Mouse (Mus musculus): ENCODE data around the gene Dleu7. TPM values are rescaled to one million over a fixed set of nuclear protein-coding genes. Genes with fewer than 3 reads are reported as not detected.

Gene Dleu7
- polyA plus RNA-seq, 1 experiment from 2014 or later, result 7.4 TPM

DNA sequence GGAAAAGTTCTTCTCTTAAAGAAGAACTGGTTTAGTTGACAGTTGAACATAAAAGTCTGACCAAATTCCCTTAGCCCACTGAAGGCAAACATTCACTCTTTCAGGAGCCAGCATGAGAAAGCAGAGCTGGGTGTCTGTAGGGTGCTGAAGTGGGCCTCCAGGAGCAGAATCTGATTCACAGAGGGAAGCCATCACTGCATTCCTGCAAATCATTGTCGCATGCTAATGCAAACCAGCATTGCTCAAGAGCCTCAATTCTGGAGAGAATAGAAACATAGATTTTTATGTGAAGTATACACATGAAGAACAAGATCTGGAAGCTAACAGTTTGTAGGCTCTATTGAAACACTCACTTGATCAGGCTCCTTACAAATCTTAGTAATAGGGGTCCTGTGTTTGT, 57.6 kb downstream of the Dleu7 start:
- ATAC-seq (ENCODE audit: low read depth), result no peak
- H3K4me1 ChIP-seq (replicated peaks), result peaks cover 6% of the 10 kb centered on the region; the same call in 1 of the 2 replicates
- H3K27ac ChIP-seq (replicated peaks), result no peak overlapping the region
- H3K9ac ChIP-seq, result no peak overlapping the region
- no peak overlapping the region for H3K4me3 ChIP-seq
- H3K4me2 ChIP-seq, result no peak overlapping the region
- no peaks in the 10 kb centered on the region for H3K27me3 ChIP-seq
- H3K9me3 ChIP-seq, result no peaks in the 10 kb centered on the region
- WGBS, result 78% methylated on average over 1 of the region's 1 CpGs
- H3K36me3 ChIP-seq, result no peaks in the 10 kb centered on the region

DNA sequence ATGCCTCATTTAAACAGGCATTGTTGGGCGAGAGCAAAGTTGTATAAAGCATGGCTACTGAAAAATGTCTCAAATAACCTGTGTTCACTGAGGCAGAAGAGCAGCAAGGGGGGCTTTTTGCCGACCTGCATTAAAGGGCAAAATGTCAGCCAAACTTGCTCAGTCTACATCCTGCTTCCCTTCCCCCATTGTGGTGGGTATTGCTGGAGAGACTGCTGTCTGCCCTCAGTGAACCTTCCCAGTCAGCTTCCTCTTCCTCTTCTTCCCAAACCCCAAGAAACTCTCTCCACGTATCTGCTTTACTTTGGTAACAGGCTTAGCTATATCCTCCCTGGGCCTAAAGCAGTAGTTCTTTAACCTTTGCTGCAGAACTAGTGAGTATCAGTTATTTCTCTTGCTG, 61.9 kb downstream of the Dleu7 start:
- Histone ChIP-seq H3K4me3 (no peak overlapping the region), H3K27ac (replicated peaks) (no peak overlapping the region), H3K4me2 (no peak overlapping the region), H3K9ac (no peak overlapping the region), H3K9me3 (no peaks in the 10 kb centered on the region), H3K27me3 (no peaks in the 10 kb centered on the region), H3K36me3 (no peaks in the 10 kb centered on the region), H3K4me1 (replicated peaks) (peaks cover 16% of the 10 kb centered on the region; the same call in 1 of the 2 replicates)
- ATAC-seq (ENCODE audit: low read depth), result no peak
- 35% methylated on average over 3 of the region's 3 CpGs for WGBS

DNA sequence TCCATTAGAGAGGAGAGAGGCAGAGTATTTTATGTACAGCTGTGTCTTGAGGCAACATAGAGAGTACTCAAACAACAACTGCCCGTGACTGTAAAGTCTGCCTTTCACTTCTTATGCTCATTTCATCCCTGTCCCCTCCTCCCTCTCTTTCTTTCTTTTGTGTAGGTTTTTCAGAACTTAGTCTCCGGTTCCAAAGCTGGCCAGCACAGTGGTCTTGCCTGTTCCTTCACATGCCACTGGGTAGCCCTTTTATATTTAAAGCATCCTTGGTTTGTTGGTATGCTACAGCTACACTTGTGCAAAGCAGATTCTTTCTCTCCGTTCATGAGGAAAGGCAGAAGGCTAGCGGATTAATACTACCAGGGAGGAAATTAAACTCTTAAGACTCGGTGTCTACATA, 65.7 kb downstream of the Dleu7 start:
- 0 out of 2 replicates have a peak, but pooled peaks cover 13% of the 10 kb centered on the region for H3K4me1 ChIP-seq (replicated peaks)
- no peak overlapping the region for H3K4me3 ChIP-seq
- ATAC-seq (ENCODE audit: low read depth), result 0 out of 2 replicates have a peak, but pooled peaks have one; percentile 16
- 44% methylated on average over 5 of the region's 5 CpGs for WGBS
- no peaks in the 10 kb centered on the region for H3K9me3 ChIP-seq
- H3K27me3 ChIP-seq, result no peaks in the 10 kb centered on the region
- no peak overlapping the region for H3K9ac ChIP-seq
- peak overlapping the region; percentile 32 for H3K4me2 ChIP-seq
- H3K36me3 ChIP-seq, result no peaks in the 10 kb centered on the region
- H3K27ac ChIP-seq (replicated peaks), result peak overlapping the region; percentile 52; the same call in 1 of the 2 replicates

DNA sequence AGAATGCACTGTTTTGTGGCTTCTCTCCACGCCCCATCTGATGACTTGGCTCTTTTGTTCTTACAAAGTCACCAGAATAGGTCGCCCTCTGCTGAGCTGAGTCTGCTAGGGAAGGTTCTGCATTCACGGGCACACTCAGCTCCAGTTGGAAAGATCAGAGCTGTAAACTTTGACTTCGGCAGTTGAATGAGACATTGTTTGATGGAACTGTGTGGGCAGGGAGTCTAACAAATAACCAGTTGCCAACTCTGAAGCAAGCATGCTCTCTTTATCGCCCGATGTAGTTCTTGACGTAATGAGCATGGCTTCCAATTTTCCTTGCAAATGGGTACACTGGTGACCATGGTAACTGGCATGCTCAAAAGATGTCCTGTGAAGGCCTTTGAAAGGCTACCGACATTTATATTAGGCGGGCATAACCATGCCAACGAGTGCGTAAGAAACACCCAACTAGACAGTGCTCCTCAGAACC, 66.2 kb downstream of the Dleu7 start:
- H3K27ac ChIP-seq (replicated peaks), result peak overlapping the region; percentile 52; the same call in 1 of the 2 replicates
- ATAC-seq (ENCODE audit: low read depth), result peak; percentile 84
- H3K4me3 ChIP-seq, result no peak overlapping the region
- no peaks in the 10 kb centered on the region for H3K9me3 ChIP-seq
- WGBS, result 28% methylated on average over 11 of the region's 11 CpGs
- H3K27me3 ChIP-seq, result no peaks in the 10 kb centered on the region
- H3K4me1 ChIP-seq (replicated peaks), result 0 out of 2 replicates have a peak, but pooled peaks cover 13% of the 10 kb centered on the region
- peak overlapping the region; percentile 32 for H3K4me2 ChIP-seq
- no peaks in the 10 kb centered on the region for H3K36me3 ChIP-seq
- no peak overlapping the region for H3K9ac ChIP-seq

Other genes with a start within 250 kb of the Dleu7 start
- gene Rnaseh2b, start 458 bp downstream of the Dleu7 start, polyA plus RNA-seq (2015; fragmentation: Nextera tagmentation; extraction: Ambion mirVana), result 26.9 and 31.0 TPM in 2 replicates
- 0.25 and 0.32 TPM in 2 replicates for gene Gucy1b2, start 163.2 kb upstream of the Dleu7 start, polyA plus RNA-seq (2015; fragmentation: Nextera tagmentation; extraction: Ambion mirVana)